Mouse (Mus musculus): ENCODE measurements around the gene F12. TPM values are rescaled to one million over a fixed set of nuclear protein-coding genes. Genes with fewer than 3 reads are reported as not detected.

F12 gene
- polyA plus RNA-seq, 1 experiment from 2014 or later = 1.5 TPM

- Histone ChIP-seq H3K4me3 (ENCODE audit: low read depth, low read length) (no peak overlapping the region), H3K36me3 (ENCODE audit: control insufficient read depth, insufficient read depth, low read length) (peaks cover 16% of the 10 kb centered on the region), H3K9me3 (replicated peaks; ENCODE audit: control insufficient read depth, low read length) (no peaks in the 10 kb centered on the region), H3K9ac (ENCODE audit: low read depth, low read length) (no peak overlapping the region), H3K4me1 (ENCODE audit: control insufficient read depth, insufficient read depth, low read length) (peaks cover 9% of the 10 kb centered on the region; the same call in 1 of the 2 replicates), H3K27me3 (ENCODE audit: control insufficient read depth, insufficient read depth, low read length) (peaks cover 24% of the 10 kb centered on the region), H3K4me2 (no peak overlapping the region), H3K27ac (ENCODE audit: low read depth, low read length) (no peak overlapping the region)
- WGBS (ENCODE audit: insufficient replicate concordance) = 44% methylated on average over 2 of the region's 2 CpGs
- no peak for ATAC-seq (replicated peaks; ENCODE audit: insufficient number of reproducible peaks, low FRiP score, low TSS enrichment)
Observed at GRCm38 (mm10) chr13:55462965-55463364, 36.4 kb upstream of the F12 start.

GRCm38 (mm10) chr13:55451785-55452549 lies 25.4 kb upstream of the F12 start:
- no peak for ATAC-seq (replicated peaks; ENCODE audit: insufficient number of reproducible peaks, low FRiP score, low TSS enrichment)
- WGBS (ENCODE audit: insufficient replicate concordance) = 94% methylated on average over 16 of the region's 16 CpGs
- peaks cover 41% of the 10 kb centered on the region for H3K36me3 ChIP-seq (ENCODE audit: control insufficient read depth, insufficient read depth, low read length)

GRCm38 (mm10) chr13:55451296-55451695 lies 24.7 kb upstream of the F12 start:
- no peak overlapping the region for H3K27ac ChIP-seq (ENCODE audit: low read depth, low read length)

More at GRCm38 (mm10) chr13:55451785-55452549, 25.4 kb upstream of the F12 start:
- peaks cover 9% of the 10 kb centered on the region for H3K4me1 ChIP-seq (ENCODE audit: control insufficient read depth, insufficient read depth, low read length)
- no peaks in the 10 kb centered on the region for H3K27me3 ChIP-seq (ENCODE audit: control insufficient read depth, insufficient read depth, low read length)
- H3K9me3 ChIP-seq (replicated peaks; ENCODE audit: control insufficient read depth, low read length) = no peaks in the 10 kb centered on the region
- no peak overlapping the region for H3K4me2 ChIP-seq
- no peak overlapping the region for H3K27ac ChIP-seq (ENCODE audit: low read depth, low read length)
- H3K9ac ChIP-seq (ENCODE audit: low read depth, low read length) = no peak overlapping the region
- no peak overlapping the region for H3K4me3 ChIP-seq (ENCODE audit: low read depth, low read length)

GRCm38 (mm10) chr13:55450511-55450980 lies 24.0 kb upstream of the F12 start:
- H3K4me1 ChIP-seq (ENCODE audit: control insufficient read depth, insufficient read depth, low read length) = peaks cover 20% of the 10 kb centered on the region
- 85% methylated on average over 11 of the region's 11 CpGs for WGBS (ENCODE audit: insufficient replicate concordance)
- no peak overlapping the region for H3K4me2 ChIP-seq
- H3K9me3 ChIP-seq (replicated peaks; ENCODE audit: control insufficient read depth, low read length) = no peaks in the 10 kb centered on the region
- no peaks in the 10 kb centered on the region for H3K27me3 ChIP-seq (ENCODE audit: control insufficient read depth, insufficient read depth, low read length)
- no peak overlapping the region for H3K9ac ChIP-seq (ENCODE audit: low read depth, low read length)
- ATAC-seq (replicated peaks; ENCODE audit: insufficient number of reproducible peaks, low FRiP score, low TSS enrichment) = no peak
- peaks cover 39% of the 10 kb centered on the region for H3K36me3 ChIP-seq (ENCODE audit: control insufficient read depth, insufficient read depth, low read length)
- no peak overlapping the region for H3K27ac ChIP-seq (ENCODE audit: low read depth, low read length)
- H3K4me3 ChIP-seq (ENCODE audit: low read depth, low read length) = no peak overlapping the region

More at GRCm38 (mm10) chr13:55451296-55451695, 24.7 kb upstream of the F12 start:
- Histone ChIP-seq H3K4me1 (ENCODE audit: control insufficient read depth, insufficient read depth, low read length) (peaks cover 15% of the 10 kb centered on the region), H3K9me3 (replicated peaks; ENCODE audit: control insufficient read depth, low read length) (no peaks in the 10 kb centered on the region), H3K27me3 (ENCODE audit: control insufficient read depth, insufficient read depth, low read length) (no peaks in the 10 kb centered on the region), H3K4me3 (ENCODE audit: low read depth, low read length) (no peak overlapping the region), H3K9ac (ENCODE audit: low read depth, low read length) (no peak overlapping the region), H3K36me3 (ENCODE audit: control insufficient read depth, insufficient read depth, low read length) (peaks cover 41% of the 10 kb centered on the region), H3K4me2 (no peak overlapping the region)
- no peak for ATAC-seq (replicated peaks; ENCODE audit: insufficient number of reproducible peaks, low FRiP score, low TSS enrichment)
- WGBS (ENCODE audit: insufficient replicate concordance) = 87% methylated on average over 10 of the region's 10 CpGs

- Histone ChIP-seq H3K9me3 (replicated peaks; ENCODE audit: control insufficient read depth, low read length) (no peaks in the 10 kb centered on the region), H3K4me3 (ENCODE audit: low read depth, low read length) (no peak overlapping the region), H3K4me2 (no peak overlapping the region), H3K27ac (ENCODE audit: low read depth, low read length) (no peak overlapping the region), H3K36me3 (ENCODE audit: control insufficient read depth, insufficient read depth, low read length) (peaks cover 34% of the 10 kb centered on the region), H3K27me3 (ENCODE audit: control insufficient read depth, insufficient read depth, low read length) (no peaks in the 10 kb centered on the region), H3K4me1 (ENCODE audit: control insufficient read depth, insufficient read depth, low read length) (peaks cover 20% of the 10 kb centered on the region), H3K9ac (ENCODE audit: low read depth, low read length) (no peak overlapping the region)
- ATAC-seq (replicated peaks; ENCODE audit: insufficient number of reproducible peaks, low FRiP score, low TSS enrichment) = no peak
- WGBS (ENCODE audit: insufficient replicate concordance) = 92% methylated on average over 17 of the region's 17 CpGs
Observed at GRCm38 (mm10) chr13:55449679-55450441, 23.3 kb upstream of the F12 start.

- H3K4me3 ChIP-seq (ENCODE audit: low read depth, low read length) = no peak overlapping the region
- H3K27me3 ChIP-seq (ENCODE audit: control insufficient read depth, insufficient read depth, low read length) = no peaks in the 10 kb centered on the region
- no peaks in the 10 kb centered on the region for H3K9me3 ChIP-seq (replicated peaks; ENCODE audit: control insufficient read depth, low read length)
- no peak overlapping the region for H3K9ac ChIP-seq (ENCODE audit: low read depth, low read length)
- H3K27ac ChIP-seq (ENCODE audit: low read depth, low read length) = no peak overlapping the region
- peaks cover 20% of the 10 kb centered on the region for H3K4me1 ChIP-seq (ENCODE audit: control insufficient read depth, insufficient read depth, low read length)
- ATAC-seq (replicated peaks; ENCODE audit: insufficient number of reproducible peaks, low FRiP score, low TSS enrichment) = no peak
- H3K4me2 ChIP-seq = no peak overlapping the region
- WGBS (ENCODE audit: insufficient replicate concordance) = 89% methylated on average over 9 of the region's 9 CpGs
- peaks cover 33% of the 10 kb centered on the region for H3K36me3 ChIP-seq (ENCODE audit: control insufficient read depth, insufficient read depth, low read length)
Observed at GRCm38 (mm10) chr13:55449205-55449604, 22.6 kb upstream of the F12 start.

GRCm38 (mm10) chr13:55448131-55448530 lies 21.5 kb upstream of the F12 start:
- 92% methylated on average over 5 of the region's 5 CpGs for WGBS (ENCODE audit: insufficient replicate concordance)
- Histone ChIP-seq H3K27me3 (ENCODE audit: control insufficient read depth, insufficient read depth, low read length) (no peaks in the 10 kb centered on the region), H3K27ac (ENCODE audit: low read depth, low read length) (no peak overlapping the region), H3K9me3 (replicated peaks; ENCODE audit: control insufficient read depth, low read length) (no peaks in the 10 kb centered on the region), H3K4me1 (ENCODE audit: control insufficient read depth, insufficient read depth, low read length) (peaks cover 20% of the 10 kb centered on the region), H3K4me3 (ENCODE audit: low read depth, low read length) (no peak overlapping the region), H3K4me2 (no peak overlapping the region), H3K9ac (ENCODE audit: low read depth, low read length) (no peak overlapping the region), H3K36me3 (ENCODE audit: control insufficient read depth, insufficient read depth, low read length) (peaks cover 27% of the 10 kb centered on the region)
- ATAC-seq (replicated peaks; ENCODE audit: insufficient number of reproducible peaks, low FRiP score, low TSS enrichment) = no peak

- H3K4me2 ChIP-seq = peak overlapping the region; percentile 75
- no peak overlapping the region for H3K4me3 ChIP-seq (ENCODE audit: low read depth, low read length)
- peaks cover 20% of the 10 kb centered on the region for H3K4me1 ChIP-seq (ENCODE audit: control insufficient read depth, insufficient read depth, low read length)
- no peak overlapping the region for H3K27ac ChIP-seq (ENCODE audit: low read depth, low read length)
- 64% methylated on average over 3 of the region's 3 CpGs for WGBS (ENCODE audit: insufficient replicate concordance)
- H3K36me3 ChIP-seq (ENCODE audit: control insufficient read depth, insufficient read depth, low read length) = peaks cover 22% of the 10 kb centered on the region
- H3K9ac ChIP-seq (ENCODE audit: low read depth, low read length) = 0 out of 2 replicates have a peak overlapping the region, but pooled peaks have one; percentile 28
- no peaks in the 10 kb centered on the region for H3K27me3 ChIP-seq (ENCODE audit: control insufficient read depth, insufficient read depth, low read length)
- no peaks in the 10 kb centered on the region for H3K9me3 ChIP-seq (replicated peaks; ENCODE audit: control insufficient read depth, low read length)
- ATAC-seq (replicated peaks; ENCODE audit: insufficient number of reproducible peaks, low FRiP score, low TSS enrichment) = no peak
Observed at GRCm38 (mm10) chr13:55447543-55447943, 20.9 kb upstream of the F12 start.
